Mouse (Mus musculus) adrenal gland, postnatal 36 days (tissue): ENCODE measurements around the gene Gm973. TPM values are rescaled to one million over a fixed set of nuclear protein-coding genes. Genes with fewer than 3 reads are reported as not detected.

ENCODE experiments used
- DNase-seq, 2 experiments: peaks; one replicate each; pipeline ENCODE4 v3.0.0; 2021; ENCODE audit warnings: mixed read lengths in 1 of 2
- total RNA-seq, 2 experiments: library from RNA; stranded (reverse); gene quantifications; 2 replicates each; pipeline ENCODE4 v1.2.3; 2021

Gm973 gene
- total RNA-seq, 2 experiments from 2014 or later, result 0.86 to 23.1 TPM

- DNase-seq, result no peak
Measured at GRCm38 (mm10) chr1:59542231-59542630, 26.2 kb downstream of the Gm973 start.

GRCm38 (mm10) chr1:59543911-59544310 is 27.8 kb downstream of the Gm973 start:
- DNase-seq, result no peak

- no peak for DNase-seq
Measured at GRCm38 (mm10) chr1:59548486-59548885, 32.4 kb downstream of the Gm973 start.

GRCm38 (mm10) chr1:59549036-59549675 is 33.1 kb downstream of the Gm973 start:
- no peak for DNase-seq

GRCm38 (mm10) chr1:59550227-59550626 is 34.2 kb downstream of the Gm973 start:
- no peak for DNase-seq

GRCm38 (mm10) chr1:59550996-59551395 is 34.9 kb downstream of the Gm973 start:
- no peak for DNase-seq

GRCm38 (mm10) chr1:59553708-59554107 is 37.6 kb downstream of the Gm973 start:
- DNase-seq, result no peak

- no peak for DNase-seq
Measured at GRCm38 (mm10) chr1:59563581-59563980, 47.5 kb downstream of the Gm973 start.

- DNase-seq, result no peak
Measured at GRCm38 (mm10) chr1:59565804-59566203, 49.7 kb downstream of the Gm973 start.

- no peak for DNase-seq
Measured at GRCm38 (mm10) chr1:59566281-59566680, 50.2 kb downstream of the Gm973 start.

- DNase-seq, result no peak
Measured at GRCm38 (mm10) chr1:59566926-59567325, 50.9 kb downstream of the Gm973 start.

GRCm38 (mm10) chr1:59567521-59567920 is 51.5 kb downstream of the Gm973 start:
- DNase-seq, result no peak

GRCm38 (mm10) chr1:59568283-59568682 is 52.2 kb downstream of the Gm973 start:
- no peak for DNase-seq

GRCm38 (mm10) chr1:59569301-59569700 is 53.2 kb downstream of the Gm973 start:
- DNase-seq, result no peak

- no peak for DNase-seq
Measured at GRCm38 (mm10) chr1:59570767-59571166, 54.7 kb downstream of the Gm973 start.

- no peak for DNase-seq
Measured at GRCm38 (mm10) chr1:59571502-59571901, 55.4 kb downstream of the Gm973 start.

GRCm38 (mm10) chr1:59573843-59574242 is 57.8 kb downstream of the Gm973 start:
- no peak for DNase-seq

- no peak for DNase-seq
Measured at GRCm38 (mm10) chr1:59574262-59575187, 58.5 kb downstream of the Gm973 start.

- peak in 1 of 2 experiments; percentile 7 for DNase-seq
Measured at GRCm38 (mm10) chr1:59578770-59579169, 62.7 kb downstream of the Gm973 start.

- peak in 1 of 2 experiments; percentile 10 for DNase-seq
Measured at GRCm38 (mm10) chr1:59579327-59579726, 63.3 kb downstream of the Gm973 start.

- no peak for DNase-seq
Measured at GRCm38 (mm10) chr1:59580131-59580751, 64.2 kb downstream of the Gm973 start.

GRCm38 (mm10) chr1:59580880-59581279 is 64.8 kb downstream of the Gm973 start:
- DNase-seq, result no peak
